Mouse (Mus musculus): ENCODE data around the gene E2f4. TPM values are rescaled to one million over a fixed set of nuclear protein-coding genes. Genes with fewer than 3 reads are reported as not detected.

The E2f4 gene
- polyA plus RNA-seq, 1 experiment from 2014 or later, result 60.8 TPM

DNA sequence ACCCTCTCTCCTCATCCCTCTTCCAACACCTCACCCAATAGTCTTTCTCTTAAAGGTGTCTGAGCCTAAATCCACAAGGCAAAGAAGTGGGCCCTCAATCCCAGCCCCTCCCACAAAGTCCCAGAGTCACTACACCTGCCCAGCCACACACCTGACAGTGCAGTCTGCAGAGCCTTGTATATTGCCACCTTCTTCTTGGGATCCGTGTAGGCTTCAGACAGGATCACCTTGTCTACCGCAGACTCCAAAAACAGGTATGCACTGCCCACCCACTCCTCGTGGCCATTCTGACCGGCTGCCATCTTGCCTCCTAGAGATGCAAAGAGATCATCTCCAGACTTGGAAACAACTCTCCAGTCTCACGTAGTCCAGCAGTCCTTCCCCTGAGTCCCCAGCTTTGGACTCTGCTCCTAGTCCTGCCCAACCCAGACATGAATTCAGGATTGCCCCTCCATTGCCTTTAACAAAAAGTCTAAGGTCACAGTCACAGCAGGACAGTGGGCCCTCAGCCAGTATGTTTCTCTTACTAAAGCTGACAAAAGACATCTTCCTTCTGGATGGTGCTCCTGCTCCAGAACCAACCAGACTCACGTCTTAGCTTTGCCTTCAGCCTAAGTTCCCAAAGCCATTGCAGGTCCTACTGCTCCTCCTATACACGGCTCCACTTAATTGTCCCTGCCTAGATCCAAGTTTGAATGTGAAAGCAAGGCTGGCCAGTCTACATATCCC lies 36.9 kb upstream of the E2f4 start:
- peak overlapping the region; percentile 86; the same call in 1 of the 2 replicates for H3K4me2 ChIP-seq
- H3K27me3 ChIP-seq (replicated peaks), result peaks cover 71% of the 10 kb centered on the region

DNA sequence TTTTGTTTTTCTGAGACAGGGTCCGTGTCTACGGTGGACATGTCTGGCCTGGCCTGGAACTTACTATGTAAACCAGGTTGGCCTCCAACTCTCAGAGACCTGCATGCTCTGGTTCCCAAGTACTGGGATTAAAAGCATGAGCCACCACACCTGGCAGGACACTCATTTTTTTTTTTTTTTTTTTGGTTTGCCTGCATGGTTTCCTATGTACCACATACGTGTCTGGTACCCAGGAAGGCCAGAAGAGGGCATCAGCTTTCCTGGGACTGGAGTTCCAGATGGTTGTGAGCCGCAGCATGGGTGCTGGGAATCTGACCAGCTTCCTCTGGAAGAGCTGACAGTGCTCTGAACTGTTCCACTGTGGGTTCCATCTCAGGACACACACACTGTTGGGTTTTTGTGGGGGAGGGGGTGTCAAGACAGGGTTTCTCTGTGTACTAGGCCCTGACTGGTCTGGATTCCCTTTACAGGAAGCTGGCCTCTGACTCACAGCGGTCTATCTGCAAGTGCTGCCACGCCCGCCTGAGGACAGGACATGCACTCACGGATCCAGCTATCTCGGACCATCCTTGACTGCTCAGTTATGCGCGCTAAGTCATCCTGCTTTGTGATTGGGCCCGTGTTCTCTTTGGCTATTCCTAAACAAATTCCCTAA lies 36.0 kb upstream of the E2f4 start:
- Histone ChIP-seq H3K4me2 (no peak overlapping the region), H3K4me3 (no peak overlapping the region), H3K36me3 (no peaks in the 10 kb centered on the region), H3K9ac (no peak overlapping the region), H3K27ac (ENCODE audit: poor library complexity, severe bottlenecking) (no peak overlapping the region), H3K4me1 (replicated peaks) (peaks cover 25% of the 10 kb centered on the region), H3K9me3 (replicated peaks) (peaks cover 8% of the 10 kb centered on the region; the same call in 1 of the 2 replicates), H3K27me3 (replicated peaks) (peaks cover 71% of the 10 kb centered on the region)
- WGBS, result 75% methylated on average over 12 of the region's 12 CpGs
- no peak for ATAC-seq (ENCODE audit: insufficient number of reproducible peaks, low FRiP score)

More for the DNA sequence above, 36.9 kb upstream of the E2f4 start:
- Histone ChIP-seq H3K27ac (ENCODE audit: poor library complexity, severe bottlenecking) (no peak overlapping the region), H3K4me1 (replicated peaks) (peaks cover 26% of the 10 kb centered on the region), H3K4me3 (no peak overlapping the region), H3K36me3 (no peaks in the 10 kb centered on the region), H3K9me3 (replicated peaks) (0 out of 2 replicates have a peak, but pooled peaks cover 4% of the 10 kb centered on the region), H3K9ac (no peak overlapping the region)
- ATAC-seq (ENCODE audit: insufficient number of reproducible peaks, low FRiP score), result no peak
- 62% methylated on average over 7 of the region's 7 CpGs for WGBS

DNA sequence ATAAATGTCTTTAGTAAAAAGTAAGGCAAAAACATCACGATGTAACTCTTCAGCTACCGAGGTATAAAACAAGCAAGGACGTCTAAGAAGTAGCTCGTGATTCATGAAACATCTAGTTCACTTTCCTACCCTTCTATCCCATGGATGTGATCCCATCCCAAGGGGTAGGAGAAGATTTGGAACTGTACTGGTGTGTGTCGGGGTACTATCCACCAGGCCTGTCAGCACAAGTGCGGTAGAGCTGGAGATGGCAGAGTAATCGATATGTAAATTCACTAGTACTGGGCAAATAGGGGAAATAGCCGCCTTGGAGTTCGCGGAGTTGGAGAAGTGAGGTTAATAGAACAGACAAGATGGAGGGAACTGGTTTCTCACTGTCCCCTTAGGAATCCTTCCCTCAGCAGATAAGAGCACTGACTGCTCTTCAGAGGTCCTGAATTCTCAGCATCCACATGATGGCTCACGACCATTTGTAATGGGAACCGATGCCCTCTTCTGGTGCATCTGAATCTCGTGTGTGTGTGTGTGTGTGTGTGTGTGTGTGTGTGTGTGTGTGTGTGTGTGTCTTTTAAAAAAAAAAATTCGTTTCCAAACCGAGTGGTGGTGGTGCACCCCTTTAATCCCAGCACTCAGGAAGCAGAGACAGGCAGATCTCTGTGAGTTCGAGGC lies 34.1 kb upstream of the E2f4 start:
- H3K36me3 ChIP-seq, result no peaks in the 10 kb centered on the region
- H3K4me2 ChIP-seq, result peak overlapping the region; percentile 97
- H3K4me1 ChIP-seq (replicated peaks), result peaks cover 30% of the 10 kb centered on the region
- no peak for ATAC-seq (ENCODE audit: insufficient number of reproducible peaks, low FRiP score)
- H3K27ac ChIP-seq (ENCODE audit: poor library complexity, severe bottlenecking), result no peak overlapping the region
- 36% methylated on average over 16 of the region's 16 CpGs for WGBS
- H3K9ac ChIP-seq, result no peak overlapping the region
- H3K9me3 ChIP-seq (replicated peaks), result peaks cover 8% of the 10 kb centered on the region; the same call in 1 of the 2 replicates
- H3K4me3 ChIP-seq, result peak overlapping the region; percentile 87
- peaks cover 76% of the 10 kb centered on the region for H3K27me3 ChIP-seq (replicated peaks)

DNA sequence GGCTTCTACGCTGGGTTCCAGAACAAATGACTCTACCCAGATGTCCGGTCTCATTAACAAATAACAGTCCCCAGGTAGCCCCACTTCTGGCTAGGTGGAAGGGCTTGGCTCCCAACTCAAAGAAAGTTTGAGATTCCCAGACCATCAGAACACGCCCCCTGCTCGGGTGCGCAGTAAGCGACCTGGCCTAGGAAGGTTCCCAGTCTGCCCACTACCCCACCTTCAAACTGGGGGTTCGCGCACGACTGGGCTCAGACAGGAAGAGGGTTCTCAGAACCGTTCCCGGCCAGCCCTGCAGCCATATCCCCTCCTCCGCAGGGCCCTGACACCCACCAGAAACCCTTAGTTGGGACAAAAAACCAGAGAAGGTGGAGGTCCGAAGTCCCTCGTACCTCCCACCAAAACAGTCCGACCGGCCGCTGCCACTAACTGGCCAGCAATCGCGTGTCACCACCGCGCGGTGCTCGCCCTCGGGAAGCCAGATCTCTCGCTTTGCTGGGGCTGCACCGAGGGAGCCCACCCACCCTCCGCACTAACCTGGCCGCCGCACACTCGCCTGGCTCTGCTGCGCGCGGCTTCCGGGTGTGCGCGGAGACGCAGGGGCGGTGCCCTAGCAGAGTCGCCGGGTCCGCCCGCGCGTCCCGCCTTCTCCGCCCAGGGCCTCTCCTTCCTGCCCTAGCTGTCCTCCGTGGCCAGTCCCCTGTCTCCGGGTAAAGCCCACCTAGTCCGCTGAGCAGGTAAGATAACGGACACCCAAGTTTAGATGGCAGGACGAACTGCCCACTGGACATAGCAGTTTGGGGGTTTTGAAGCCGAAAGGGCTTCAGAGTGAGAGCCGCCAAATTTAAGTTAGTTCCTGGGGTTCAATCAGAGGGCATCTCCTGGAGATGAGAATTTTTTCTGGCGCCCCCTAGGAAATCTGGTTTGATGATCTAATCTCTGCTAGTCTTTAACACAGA lies 33.2 kb upstream of the E2f4 start, which contains the start of the genes Tradd and Fbxl8:
Gene Tradd, minus strand, starts transcription at position 586 of the 959 bp plus-strand sequence.
Gene Fbxl8, plus strand, starts transcription at position 625 of the 959 bp plus-strand sequence.
- H3K27me3 ChIP-seq (replicated peaks), result peaks cover 76% of the 10 kb centered on the region
- H3K4me1 ChIP-seq (replicated peaks), result peaks cover 31% of the 10 kb centered on the region
- WGBS, result 2% methylated on average over 49 of the region's 54 CpGs
- peak within 1 kb of the TSS; percentile 87 for H3K4me3 ChIP-seq
- ATAC-seq (ENCODE audit: insufficient number of reproducible peaks, low FRiP score), result peak; percentile 67
- peak within 1 kb of the TSS; percentile 97 for H3K4me2 ChIP-seq
- H3K9me3 ChIP-seq (replicated peaks), result peaks cover 8% of the 10 kb centered on the region; the same call in 1 of the 2 replicates
- H3K27ac ChIP-seq (ENCODE audit: poor library complexity, severe bottlenecking), result no peak within 1 kb of the TSS
- peak within 1 kb of the TSS; percentile 80 for H3K9ac ChIP-seq
- no peaks in the 10 kb centered on the region for H3K36me3 ChIP-seq

DNA sequence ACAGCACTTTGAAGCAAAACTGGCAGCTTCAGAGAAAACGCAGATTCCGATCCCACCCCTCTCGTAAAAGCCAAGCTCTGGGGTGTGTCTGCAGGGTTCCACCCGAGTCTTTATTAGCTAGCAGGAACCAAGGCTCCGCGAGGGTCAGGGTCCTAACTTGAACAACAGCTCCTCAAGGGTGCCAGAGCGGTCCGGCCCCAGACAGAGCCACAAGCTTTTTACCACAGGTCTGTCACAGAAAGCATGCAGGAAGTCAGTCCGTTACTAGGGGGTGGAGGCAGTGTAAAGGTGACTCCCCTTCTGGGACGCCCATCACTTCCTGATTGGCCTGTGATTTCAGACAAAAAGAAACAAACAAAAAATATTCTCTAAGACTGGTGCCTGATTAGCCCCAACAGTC lies 32.3 kb upstream of the E2f4 start:
- peak overlapping the region; percentile 80 for H3K9ac ChIP-seq
- no peak for ATAC-seq (ENCODE audit: insufficient number of reproducible peaks, low FRiP score)
- H3K27me3 ChIP-seq (replicated peaks), result peaks cover 76% of the 10 kb centered on the region
- H3K4me2 ChIP-seq, result peak overlapping the region; percentile 97
- peak overlapping the region; percentile 87 for H3K4me3 ChIP-seq
- WGBS, result 12% methylated on average over 10 of the region's 10 CpGs
- H3K27ac ChIP-seq (ENCODE audit: poor library complexity, severe bottlenecking), result no peak overlapping the region
- H3K36me3 ChIP-seq, result no peaks in the 10 kb centered on the region
- H3K4me1 ChIP-seq (replicated peaks), result peaks cover 31% of the 10 kb centered on the region
- peaks cover 8% of the 10 kb centered on the region; the same call in 1 of the 2 replicates for H3K9me3 ChIP-seq (replicated peaks)

DNA sequence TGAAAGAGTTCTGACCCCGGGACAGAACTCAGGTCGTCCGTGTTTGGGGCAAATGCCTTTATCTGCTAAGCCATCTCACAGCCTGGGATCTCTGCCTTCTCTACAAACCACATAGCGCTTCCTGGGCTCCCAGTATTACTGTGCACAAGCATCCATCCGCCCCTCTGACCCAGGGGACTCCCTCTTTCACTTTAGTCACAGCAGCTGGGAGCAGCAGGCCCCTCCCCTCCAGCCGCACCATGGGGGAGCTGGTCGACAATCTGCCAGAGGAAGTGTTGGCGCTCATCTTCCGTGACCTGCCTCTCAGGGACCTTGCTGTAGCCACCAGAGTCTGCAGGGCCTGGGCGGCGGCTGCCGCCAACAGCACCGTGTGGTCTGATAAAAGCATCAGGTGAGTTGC lies 30.7 kb upstream of the E2f4 start:
- H3K4me1 ChIP-seq (replicated peaks), result peaks cover 37% of the 10 kb centered on the region
- H3K4me2 ChIP-seq, result no peak overlapping the region
- H3K27ac ChIP-seq (ENCODE audit: poor library complexity, severe bottlenecking), result no peak overlapping the region
- H3K4me3 ChIP-seq, result no peak overlapping the region
- no peak overlapping the region for H3K9ac ChIP-seq
- H3K36me3 ChIP-seq, result no peaks in the 10 kb centered on the region
- no peak for ATAC-seq (ENCODE audit: insufficient number of reproducible peaks, low FRiP score)
- peaks cover 5% of the 10 kb centered on the region; the same call in 1 of the 2 replicates for H3K9me3 ChIP-seq (replicated peaks)
- 20% methylated on average over 13 of the region's 13 CpGs for WGBS
- peaks cover 76% of the 10 kb centered on the region for H3K27me3 ChIP-seq (replicated peaks)

DNA sequence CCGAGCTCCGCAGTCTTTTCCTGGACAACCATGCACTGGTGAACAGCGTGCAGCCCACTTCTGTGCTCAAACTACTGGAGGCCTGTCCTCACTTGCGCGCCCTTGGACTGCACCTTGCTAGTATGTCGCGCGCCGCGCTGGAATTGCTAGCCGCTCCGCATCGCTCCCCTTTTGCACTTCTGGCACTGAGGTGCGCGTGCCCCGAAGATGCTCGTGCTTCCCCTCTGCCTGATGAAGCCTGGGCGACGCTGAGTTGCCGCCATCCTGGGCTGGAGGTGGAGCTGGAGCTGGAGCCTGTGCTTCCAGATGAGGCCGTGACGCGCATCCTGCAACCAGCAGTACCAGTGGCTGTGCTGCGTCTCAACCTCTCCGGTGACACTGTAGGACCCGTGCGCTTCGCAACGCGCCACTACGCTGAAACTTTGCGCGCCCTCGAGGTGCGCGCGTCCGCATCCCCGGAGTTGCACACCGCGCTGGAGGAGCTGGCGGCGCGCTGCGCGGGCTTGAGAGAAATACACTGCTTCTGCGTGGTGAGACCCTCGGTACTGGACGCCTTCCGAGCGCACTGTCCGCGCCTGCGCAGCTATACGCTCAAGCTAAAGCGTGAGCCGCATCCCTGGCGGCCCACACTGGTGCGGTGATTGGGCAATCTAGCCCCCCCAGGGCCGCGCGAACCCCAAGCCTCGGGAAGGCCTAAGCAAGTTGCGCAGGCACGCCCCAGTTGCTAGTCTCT lies 29.0 kb upstream of the E2f4 start:
- peaks cover 37% of the 10 kb centered on the region for H3K4me1 ChIP-seq (replicated peaks)
- H3K36me3 ChIP-seq, result no peaks in the 10 kb centered on the region
- peak overlapping the region; percentile 53 for H3K4me3 ChIP-seq
- peaks cover 79% of the 10 kb centered on the region for H3K27me3 ChIP-seq (replicated peaks)
- WGBS, result under 1% methylated on average over 65 of the region's 65 CpGs
- H3K4me2 ChIP-seq, result peak overlapping the region; percentile 87
- peaks cover 5% of the 10 kb centered on the region; the same call in 1 of the 2 replicates for H3K9me3 ChIP-seq (replicated peaks)
- ATAC-seq (ENCODE audit: insufficient number of reproducible peaks, low FRiP score), result peak; percentile 45
- peak overlapping the region; percentile 70 for H3K9ac ChIP-seq
- H3K27ac ChIP-seq (ENCODE audit: poor library complexity, severe bottlenecking), result no peak overlapping the region

DNA sequence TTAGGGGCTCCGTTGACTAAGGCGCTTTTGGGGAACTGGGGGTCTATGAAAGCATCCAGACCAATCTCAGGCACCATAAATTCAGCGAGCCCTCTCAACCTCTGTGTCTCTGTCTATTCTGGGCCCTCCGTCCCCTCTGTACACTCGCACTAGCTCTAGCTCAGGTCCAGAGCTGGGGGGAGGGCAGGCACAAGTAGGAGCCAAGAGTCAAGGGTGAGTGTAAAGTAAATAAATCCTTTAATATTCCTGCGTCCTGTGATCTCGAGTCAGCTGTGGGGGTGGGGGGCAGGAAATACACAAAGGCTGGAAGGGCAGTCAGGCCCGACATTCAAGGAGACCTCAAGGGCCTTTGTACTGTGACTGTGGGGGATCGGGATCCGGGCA lies 28.4 kb upstream of the E2f4 start:
- ATAC-seq (ENCODE audit: insufficient number of reproducible peaks, low FRiP score), result no peak
- Histone ChIP-seq H3K27ac (ENCODE audit: poor library complexity, severe bottlenecking) (no peak overlapping the region), H3K36me3 (no peaks in the 10 kb centered on the region), H3K27me3 (replicated peaks) (peaks cover 85% of the 10 kb centered on the region), H3K4me3 (peak overlapping the region; percentile 53), H3K4me1 (replicated peaks) (peaks cover 37% of the 10 kb centered on the region), H3K9ac (peak overlapping the region; percentile 70), H3K4me2 (peak overlapping the region; percentile 87), H3K9me3 (replicated peaks) (peaks cover 5% of the 10 kb centered on the region; the same call in 1 of the 2 replicates)
- 3% methylated on average over 10 of the region's 10 CpGs for WGBS

DNA sequence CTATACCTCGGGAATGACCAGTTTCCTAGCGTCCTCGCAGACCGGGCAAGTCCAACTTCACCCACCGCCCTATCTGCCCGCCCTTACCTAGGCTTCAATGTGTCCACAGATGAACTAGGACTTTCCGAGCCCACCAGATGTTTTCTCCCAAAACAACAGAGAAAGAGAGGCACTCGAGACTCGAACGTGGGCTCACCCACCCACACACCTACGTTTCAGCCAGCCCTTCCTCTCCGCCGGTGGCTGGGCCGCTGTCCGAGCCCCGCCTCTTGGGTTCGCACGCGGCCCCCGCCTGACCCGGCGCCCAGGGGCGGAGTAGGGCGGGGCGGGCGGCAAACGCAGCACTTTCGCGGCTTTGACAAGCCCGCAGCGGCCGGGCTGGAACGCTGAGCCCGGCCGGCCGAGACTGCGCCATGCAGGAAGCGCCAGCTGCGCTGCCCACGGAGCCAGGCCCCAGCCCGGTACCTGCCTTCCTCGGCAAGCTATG lies 28.0 kb upstream of the E2f4 start, which contains the start of gene Hsf4:
Gene Hsf4, plus strand, starts transcription at position 341 of the 487 bp plus-strand sequence.
- H3K4me3 ChIP-seq, result peak within 1 kb of the TSS; percentile 53
- H3K4me1 ChIP-seq (replicated peaks), result peaks cover 37% of the 10 kb centered on the region
- H3K4me2 ChIP-seq, result peak within 1 kb of the TSS; percentile 87
- H3K9me3 ChIP-seq (replicated peaks), result peaks cover 5% of the 10 kb centered on the region; the same call in 1 of the 2 replicates
- H3K9ac ChIP-seq, result peak within 1 kb of the TSS; percentile 70
- H3K36me3 ChIP-seq, result no peaks in the 10 kb centered on the region
- no peak within 1 kb of the TSS for H3K27ac ChIP-seq (ENCODE audit: poor library complexity, severe bottlenecking)
- no peak for ATAC-seq (ENCODE audit: insufficient number of reproducible peaks, low FRiP score)
- H3K27me3 ChIP-seq (replicated peaks), result peaks cover 89% of the 10 kb centered on the region
- under 1% methylated on average over 41 of the region's 42 CpGs for WGBS
